Mouse (Mus musculus): ENCODE results near the gene Grin2a. TPM values are rescaled to one million over a fixed set of nuclear protein-coding genes. Genes with fewer than 3 reads are reported as not detected.
"Not testable (repeated sequence)": the region's sequence is repeated elsewhere in the genome, so short reads cannot be mapped to it uniquely, and the experiment has no call there.

Grin2a gene
- total RNA-seq, 2 experiments from 2014 or later, result 190 to 216 TPM

- DNase-seq (ENCODE audit: low spot score in 2 of 2), result no peak
Measured at GRCm38 (mm10) chr16:9670750-9671161, 324.6 kb downstream of the Grin2a start.

GRCm38 (mm10) chr16:9665896-9666295 lies 329.5 kb downstream of the Grin2a start:
- DNase-seq (ENCODE audit: low spot score in 2 of 2), result peak; percentile 48 to 65

- DNase-seq (ENCODE audit: low spot score in 2 of 2), result no peak
Measured at GRCm38 (mm10) chr16:9664060-9664459, 331.3 kb downstream of the Grin2a start.

GRCm38 (mm10) chr16:9663508-9663907 lies 331.9 kb downstream of the Grin2a start:
- no peak for DNase-seq (ENCODE audit: low spot score in 2 of 2)

GRCm38 (mm10) chr16:9625652-9626444 lies 369.5 kb downstream of the Grin2a start:
- peak in 1 of 2 experiments; percentile 31 for DNase-seq (ENCODE audit: low spot score in 2 of 2)

GRCm38 (mm10) chr16:9624346-9624745 lies 371.0 kb downstream of the Grin2a start:
- DNase-seq (ENCODE audit: low spot score in 2 of 2), result no peak

- DNase-seq (ENCODE audit: low spot score in 2 of 2), result no peak
Measured at GRCm38 (mm10) chr16:9618206-9618605, 377.2 kb downstream of the Grin2a start.

GRCm38 (mm10) chr16:9617215-9617614 lies 378.1 kb downstream of the Grin2a start:
- DNase-seq (ENCODE audit: low spot score in 2 of 2), result peak in 1 of 2 experiments; percentile 0

GRCm38 (mm10) chr16:9616807-9617206 lies 378.6 kb downstream of the Grin2a start:
- DNase-seq (ENCODE audit: low spot score in 2 of 2), result peak in 1 of 2 experiments; percentile 31

GRCm38 (mm10) chr16:9612596-9612995 lies 382.8 kb downstream of the Grin2a start:
- DNase-seq (ENCODE audit: low spot score in 2 of 2), result not testable (repeated sequence)

- DNase-seq (ENCODE audit: low spot score in 2 of 2), result no peak
Measured at GRCm38 (mm10) chr16:9607432-9607831, 387.9 kb downstream of the Grin2a start.

- no peak for DNase-seq (ENCODE audit: low spot score in 2 of 2)
Measured at GRCm38 (mm10) chr16:9603983-9604382, 391.4 kb downstream of the Grin2a start.

- DNase-seq (ENCODE audit: low spot score in 2 of 2), result no peak
Measured at GRCm38 (mm10) chr16:9602579-9602978, 392.8 kb downstream of the Grin2a start.

- DNase-seq (ENCODE audit: low spot score in 2 of 2), result peak in 1 of 2 experiments; percentile 46
Measured at GRCm38 (mm10) chr16:9589176-9589575, 406.2 kb downstream of the Grin2a start.

- DNase-seq (ENCODE audit: low spot score in 2 of 2), result no peak
Measured at GRCm38 (mm10) chr16:9588431-9588830, 406.9 kb downstream of the Grin2a start.

GRCm38 (mm10) chr16:9583981-9584380 lies 411.4 kb downstream of the Grin2a start:
- DNase-seq (ENCODE audit: low spot score in 2 of 2), result no peak

GRCm38 (mm10) chr16:9571793-9572192 lies 423.6 kb downstream of the Grin2a start:
- no peak for DNase-seq (ENCODE audit: low spot score in 2 of 2)

- DNase-seq (ENCODE audit: low spot score in 2 of 2), result no peak
Measured at GRCm38 (mm10) chr16:9567286-9567685, 428.1 kb downstream of the Grin2a start.

GRCm38 (mm10) chr16:9561816-9562215 lies 433.5 kb downstream of the Grin2a start:
- no peak for DNase-seq (ENCODE audit: low spot score in 2 of 2)

- DNase-seq (ENCODE audit: low spot score in 2 of 2), result no peak
Measured at GRCm38 (mm10) chr16:9535196-9535595, 460.2 kb downstream of the Grin2a start.

- DNase-seq (ENCODE audit: low spot score in 2 of 2), result no peak
Measured at GRCm38 (mm10) chr16:9533564-9534332, 461.6 kb downstream of the Grin2a start.

- DNase-seq (ENCODE audit: low spot score in 2 of 2), result no peak
Measured at GRCm38 (mm10) chr16:9532843-9533532, 462.4 kb downstream of the Grin2a start.
